Mouse (Mus musculus) frontal cortex, postnatal 25 days (tissue): ENCODE measurements around the gene Nr2c1.

ENCODE experiments used
- DNase-seq, 2 experiments: peaks; one replicate each; pipeline ENCODE4 v3.0.0; 2022; ENCODE audit warnings: low spot score in 2 of 2

The Nr2c1 gene

DNA sequence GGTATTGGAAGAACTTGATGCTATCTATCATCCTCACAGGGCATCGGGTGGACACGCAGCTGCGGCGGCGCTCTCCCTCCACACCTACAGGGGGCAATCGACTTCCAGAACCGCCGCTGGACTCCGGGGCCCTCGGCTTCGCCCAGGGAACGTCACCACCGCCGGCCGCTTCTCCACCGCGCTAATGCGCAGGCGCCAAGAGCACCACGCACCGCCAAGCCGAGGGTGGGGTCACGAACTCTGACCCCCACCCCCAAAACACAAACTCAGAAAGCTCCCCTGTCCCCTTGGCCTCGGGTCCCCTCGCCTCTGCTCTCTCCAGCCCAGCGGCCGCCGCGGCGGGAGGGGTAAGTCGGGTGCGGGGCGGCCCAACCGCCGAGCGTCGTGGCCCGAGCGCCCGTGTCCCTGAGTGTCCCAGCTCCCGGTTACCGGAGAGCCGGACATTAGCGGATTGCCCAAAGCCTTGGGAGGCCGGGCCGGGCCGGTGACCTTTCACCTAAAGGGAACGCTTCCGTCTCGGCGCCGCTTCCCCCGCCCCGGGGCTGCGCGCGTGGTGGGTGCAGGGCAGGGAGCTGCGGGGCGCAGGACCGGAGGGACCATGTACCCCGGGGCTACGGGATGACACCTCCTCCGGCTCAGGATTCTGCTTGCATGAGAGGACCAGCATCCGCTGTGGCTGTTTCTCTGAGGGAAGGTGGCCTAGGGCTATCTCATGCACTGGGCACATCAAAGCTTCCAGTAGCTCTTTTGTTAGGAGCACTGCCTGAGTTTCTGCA, at the start of gene Nr2c1:
Nr2c1 (plus strand) TSS at position 268 of the 776 bp plus-strand sequence.
- DNase-seq: peak; percentile 82 to 88

DNA sequence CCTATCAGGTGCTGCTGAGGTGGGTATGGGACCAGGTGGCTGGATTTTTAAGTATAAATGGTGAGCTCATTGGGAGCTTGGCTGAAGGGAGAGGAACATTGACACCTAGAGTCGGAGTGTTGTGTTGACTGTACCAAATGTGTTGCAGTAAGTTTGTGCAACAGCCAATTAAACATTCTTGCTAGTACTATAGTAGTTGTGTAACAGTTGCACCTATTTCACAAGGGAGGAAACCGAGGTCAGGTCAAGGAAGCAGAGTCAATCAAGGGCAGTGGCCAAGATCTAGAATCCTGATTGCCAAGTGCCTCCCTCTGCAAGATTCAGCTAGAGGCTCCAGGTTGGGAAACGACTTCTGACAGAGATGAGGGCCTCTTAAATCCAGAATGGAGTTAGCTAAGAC, 49.7 kb upstream of the Nr2c1 start:
- no peak for DNase-seq

DNA sequence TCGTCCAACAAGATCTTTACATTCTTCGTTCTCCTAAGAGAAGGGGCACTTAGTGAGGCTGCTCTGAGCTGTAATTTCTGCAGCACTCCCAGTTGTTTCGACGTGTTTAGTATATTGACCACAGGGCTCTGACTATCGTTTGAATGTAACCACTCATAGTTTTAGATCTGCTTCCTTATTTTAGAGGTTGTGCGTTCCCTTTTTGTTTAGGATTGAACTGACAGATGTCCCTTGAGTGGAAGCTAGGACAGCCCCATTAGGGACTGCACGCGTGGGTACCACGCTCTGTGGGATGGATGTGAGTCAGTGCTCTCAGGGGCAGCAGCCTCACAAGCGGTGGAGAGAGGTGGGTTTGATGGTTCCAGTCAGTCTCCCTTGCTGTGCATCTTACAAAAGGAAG, 42.3 kb upstream of the Nr2c1 start:
- DNase-seq: no peak

DNA sequence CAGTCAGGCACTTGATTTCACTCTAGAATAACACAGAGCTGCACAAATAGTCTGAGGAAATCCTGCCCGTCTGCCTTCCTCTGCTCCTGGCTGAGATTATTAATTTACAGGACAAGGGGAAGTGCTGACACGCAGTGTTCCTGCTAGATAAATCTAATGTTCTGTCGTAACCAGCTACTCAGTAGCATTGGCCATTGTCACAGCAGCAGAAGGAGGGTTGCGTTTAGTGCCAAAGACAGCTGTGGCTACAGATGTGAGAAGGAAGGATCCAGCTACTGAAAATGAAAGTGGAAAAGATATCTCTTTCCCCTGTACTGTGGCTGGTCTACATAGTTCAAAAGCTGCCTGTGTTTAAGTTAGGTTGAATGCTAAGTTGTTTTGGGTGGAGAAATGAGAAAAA, 40.7 kb upstream of the Nr2c1 start:
- no peak for DNase-seq

DNA sequence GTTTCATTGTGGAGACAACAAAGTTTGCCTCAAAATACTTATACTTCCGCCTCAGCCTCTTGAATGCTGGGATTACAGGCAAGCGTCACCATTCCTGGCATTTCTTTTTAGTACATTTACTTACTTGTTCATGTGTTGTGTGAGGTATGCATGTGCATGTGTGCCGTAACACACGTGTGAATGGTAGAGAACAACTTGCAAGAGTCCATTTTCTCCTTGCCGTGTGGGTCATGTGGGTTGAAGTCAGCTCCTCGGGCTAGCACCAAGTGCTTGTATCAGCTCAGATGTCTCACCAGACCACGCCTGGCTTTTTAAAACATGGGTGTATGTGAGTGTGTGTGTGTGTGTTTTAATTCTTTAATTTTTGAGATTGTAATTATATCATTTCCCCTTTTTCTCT, 40.2 kb upstream of the Nr2c1 start:
- no peak for DNase-seq

DNA sequence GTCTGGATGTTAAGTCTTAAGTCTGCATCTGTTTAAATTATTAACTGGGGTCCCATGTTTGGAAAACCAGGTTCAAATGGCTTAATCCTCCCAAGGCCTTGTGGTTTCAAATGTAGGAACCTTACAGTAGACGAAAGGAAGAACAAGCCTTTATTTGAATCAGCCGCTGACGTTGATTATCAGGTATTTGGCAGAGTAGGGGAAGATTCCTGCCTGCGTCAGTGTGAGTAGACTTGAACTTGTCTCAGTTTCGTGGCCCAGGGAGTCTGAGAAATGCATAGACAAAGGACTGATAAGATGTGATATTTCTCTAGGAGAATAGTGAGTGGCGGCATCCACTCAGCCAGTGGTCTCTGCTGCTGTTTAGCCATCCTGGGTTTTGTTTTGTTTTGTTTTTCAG, 39.0 kb upstream of the Nr2c1 start:
- no peak for DNase-seq

DNA sequence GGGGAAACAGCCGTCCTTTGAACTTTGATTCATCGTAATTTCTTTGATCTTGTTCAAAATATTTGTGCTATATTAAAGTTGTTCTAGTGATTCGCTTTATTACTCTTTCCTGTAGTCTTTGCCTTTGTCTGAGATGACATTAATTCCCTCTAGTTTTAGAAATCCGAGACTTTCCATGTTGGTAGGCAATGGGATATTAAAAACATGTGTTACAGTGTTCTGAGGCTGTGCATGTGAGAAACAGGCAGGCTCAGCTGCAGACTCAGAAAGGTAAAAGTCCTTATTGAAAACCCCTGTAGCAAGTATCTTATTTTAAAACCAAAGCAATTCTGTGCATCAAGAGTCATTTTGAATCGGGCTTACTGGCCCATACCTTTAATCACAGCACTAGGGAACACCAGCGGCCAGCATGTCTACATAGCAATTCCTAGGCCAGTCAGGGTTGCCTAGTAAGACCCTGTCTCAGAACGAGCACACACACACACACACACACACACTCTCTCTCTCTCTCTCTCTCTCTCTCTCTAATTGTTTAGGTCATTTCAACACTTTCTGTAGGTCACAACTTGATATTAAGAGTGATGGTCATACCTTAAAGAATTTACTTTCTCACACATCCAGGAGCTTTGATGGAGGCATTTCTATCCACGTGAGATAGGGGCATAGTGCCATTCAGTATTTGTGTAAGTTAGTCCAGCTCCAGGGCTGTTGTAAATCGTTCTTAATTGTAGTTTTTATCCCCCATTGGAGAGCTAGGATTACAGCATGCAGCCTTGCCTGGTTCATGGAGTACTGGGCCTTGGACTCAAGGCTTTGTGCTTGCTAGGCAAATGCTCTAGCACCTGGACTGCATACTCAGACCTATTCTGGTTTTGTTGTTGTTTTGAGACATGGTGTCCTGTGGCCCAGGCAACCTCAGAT, 36.7 kb upstream of the Nr2c1 start:
- DNase-seq: no peak

DNA sequence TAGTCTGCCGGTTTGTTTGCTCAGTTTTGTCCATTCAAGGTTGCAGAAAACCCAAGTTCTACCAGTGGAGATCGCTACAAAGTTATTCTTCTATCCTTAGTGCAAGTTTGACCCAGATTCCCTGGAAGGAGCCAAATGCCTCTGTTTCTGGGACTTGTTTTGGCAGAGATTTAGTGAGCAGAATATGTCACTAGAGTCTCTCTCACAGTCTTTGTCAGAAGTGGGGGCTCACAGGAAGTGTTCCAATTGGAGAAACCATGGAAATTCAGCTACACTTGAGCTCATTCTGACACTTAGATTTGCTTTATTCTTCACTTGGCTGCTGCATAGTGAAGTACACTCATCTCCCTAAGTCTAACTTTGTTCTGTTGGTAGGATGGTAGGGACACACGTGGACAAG, 35.6 kb upstream of the Nr2c1 start:
- DNase-seq: no peak

DNA sequence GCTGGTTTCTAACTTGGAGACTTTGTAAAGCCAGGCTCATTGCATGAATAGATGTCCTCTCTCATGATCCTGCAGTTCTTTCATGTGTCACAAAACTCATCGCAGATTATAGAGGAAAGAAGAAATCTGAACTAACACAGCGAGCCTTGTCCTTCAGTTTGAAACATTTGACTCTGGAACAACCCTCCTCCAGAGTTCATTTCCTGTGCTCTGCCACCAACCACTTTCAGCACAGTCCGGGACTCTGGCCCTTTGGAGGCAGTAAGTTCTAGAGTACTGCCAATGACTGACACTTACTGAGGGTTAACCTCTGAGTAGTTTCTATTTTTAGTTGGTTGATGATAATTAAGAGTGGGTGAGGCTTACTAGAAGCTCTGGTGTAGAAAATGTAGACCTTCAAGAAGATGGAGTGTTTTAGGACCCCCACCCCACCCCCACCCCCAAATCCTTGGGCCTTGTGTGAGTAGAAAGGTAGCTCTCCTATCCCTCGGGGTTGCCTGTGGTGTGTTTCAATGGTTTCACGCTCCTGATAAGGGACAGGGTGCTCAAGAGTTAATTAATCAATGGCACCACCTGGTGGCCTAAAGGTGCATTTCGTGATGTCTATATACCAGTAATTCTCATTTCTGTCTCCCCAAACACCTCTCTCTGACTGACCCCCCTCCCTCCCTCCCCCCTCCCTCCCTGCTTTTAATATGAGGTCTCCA, 31.8 kb upstream of the Nr2c1 start:
- peak; percentile 71 to 73 for DNase-seq

DNA sequence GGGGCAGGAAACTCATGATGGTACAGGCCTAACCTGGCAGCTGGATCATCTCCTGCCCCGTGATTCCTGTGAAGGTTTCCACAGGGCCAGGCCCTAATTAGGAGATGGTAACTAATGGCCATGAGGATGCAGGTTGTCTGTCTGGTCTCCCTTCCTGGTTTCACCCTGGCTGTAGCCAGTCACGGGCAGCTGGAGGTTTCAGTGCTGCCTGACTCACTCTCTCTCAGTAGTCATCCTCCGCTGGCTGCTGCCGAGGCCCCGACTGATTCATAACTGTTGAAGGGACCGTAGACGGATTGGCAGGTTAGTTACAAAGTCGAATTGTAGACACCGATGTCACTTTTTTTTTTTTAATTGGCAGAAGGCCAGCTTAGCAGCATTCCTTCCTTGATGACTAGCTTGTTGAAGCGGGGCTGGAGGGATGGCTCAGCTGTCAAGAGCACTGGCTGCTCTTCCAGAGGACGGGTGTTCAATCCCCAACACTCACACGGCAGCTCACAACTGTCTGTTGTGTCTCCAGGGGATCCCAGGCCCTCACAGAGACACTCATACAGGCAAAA, 31.0 kb upstream of the Nr2c1 start:
- DNase-seq: no peak

DNA sequence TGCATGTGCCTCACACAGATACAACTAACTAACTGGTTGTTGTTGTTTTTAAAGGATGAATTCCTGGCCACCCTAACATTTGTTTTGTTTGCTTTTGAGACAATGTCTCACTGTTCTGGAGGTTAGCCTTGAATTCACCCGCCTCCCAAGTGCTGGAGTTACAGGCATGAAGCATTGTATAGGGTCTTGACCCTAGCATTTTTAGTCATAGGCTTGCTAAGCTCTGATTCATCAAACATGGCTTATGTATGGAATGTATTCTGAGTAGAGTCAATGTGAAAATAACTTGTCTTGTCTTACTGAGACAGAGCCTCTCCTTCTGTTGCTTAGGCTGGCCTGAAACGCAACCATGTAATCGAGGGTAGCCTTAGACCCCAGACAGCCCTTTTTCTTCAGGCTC, 29.9 kb upstream of the Nr2c1 start:
- no peak for DNase-seq

DNA sequence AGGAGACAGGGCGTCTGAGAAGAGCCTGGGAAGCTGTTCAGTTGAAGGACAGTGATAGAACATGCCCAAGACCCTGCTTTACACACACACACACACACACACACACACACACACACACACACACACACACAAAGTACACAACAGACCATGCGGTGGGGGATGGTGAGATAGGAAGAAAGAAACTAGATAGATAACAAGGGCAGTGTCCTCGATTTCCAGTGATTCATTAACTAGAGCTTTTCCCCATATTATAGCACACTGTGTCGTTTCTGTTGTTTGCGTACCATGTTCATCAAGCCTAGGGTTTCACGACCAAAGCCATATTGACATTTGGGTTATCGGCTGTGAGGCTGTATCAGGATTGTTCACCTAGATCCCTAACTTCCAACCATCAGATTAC, 28.8 kb upstream of the Nr2c1 start:
- DNase-seq: no peak

DNA sequence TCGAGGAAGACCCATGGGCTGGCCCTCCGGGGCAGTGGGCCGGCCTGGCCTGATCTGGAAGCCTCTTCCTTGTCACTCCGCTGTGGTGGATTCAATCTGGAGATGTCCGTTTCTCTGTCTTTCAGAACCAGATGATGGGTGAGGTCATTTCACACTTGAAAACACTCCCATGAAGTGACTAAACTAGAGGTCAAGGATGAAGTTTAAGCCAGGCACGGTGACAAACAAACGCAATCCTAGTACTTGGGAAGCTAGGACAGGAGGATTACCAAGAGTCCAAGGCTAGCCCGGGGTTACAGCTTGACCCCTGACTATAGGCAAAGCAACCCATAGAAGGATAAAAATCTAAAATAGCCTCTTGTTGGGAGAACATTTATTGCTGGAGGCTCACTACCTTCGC, 27.1 kb upstream of the Nr2c1 start:
- DNase-seq: no peak

DNA sequence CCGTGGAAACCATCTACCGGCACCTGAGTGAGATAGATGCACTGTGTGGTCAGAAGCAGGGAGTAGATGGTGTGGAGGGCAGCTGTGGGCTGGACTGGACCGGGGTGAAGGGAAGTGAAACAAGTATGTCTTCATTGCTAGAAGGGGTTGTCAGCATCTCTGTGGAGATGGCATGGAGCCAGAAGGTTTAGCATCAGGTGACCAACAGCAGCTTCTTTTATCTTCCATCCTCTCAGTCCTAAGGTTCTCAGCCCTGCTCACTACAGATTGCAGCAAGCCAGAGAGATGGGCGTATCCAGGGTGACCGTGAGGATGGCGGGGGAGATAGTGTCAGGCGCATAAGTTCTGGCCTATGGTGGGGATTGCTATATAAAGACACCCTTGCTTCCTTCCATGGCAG, 25.2 kb upstream of the Nr2c1 start:
- no peak for DNase-seq

DNA sequence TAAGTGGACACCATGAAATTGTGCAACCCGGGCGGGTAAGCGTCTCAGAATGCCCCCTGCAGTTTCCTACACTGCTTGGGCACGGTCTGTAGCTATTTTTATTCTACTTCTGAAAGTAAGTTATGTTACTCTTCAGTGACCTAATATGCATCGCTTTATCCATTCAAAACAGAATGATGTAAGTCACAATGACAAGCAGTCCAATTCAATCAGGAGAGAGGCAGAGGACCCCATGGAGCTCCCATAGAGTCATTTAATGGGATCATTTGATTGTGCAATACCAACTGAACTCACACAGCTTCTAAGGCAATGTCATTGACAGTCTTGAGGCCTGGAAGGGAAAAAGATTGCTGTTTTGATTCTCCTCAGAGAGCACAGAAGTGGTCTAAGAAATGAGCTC, 24.2 kb upstream of the Nr2c1 start:
- no peak for DNase-seq

DNA sequence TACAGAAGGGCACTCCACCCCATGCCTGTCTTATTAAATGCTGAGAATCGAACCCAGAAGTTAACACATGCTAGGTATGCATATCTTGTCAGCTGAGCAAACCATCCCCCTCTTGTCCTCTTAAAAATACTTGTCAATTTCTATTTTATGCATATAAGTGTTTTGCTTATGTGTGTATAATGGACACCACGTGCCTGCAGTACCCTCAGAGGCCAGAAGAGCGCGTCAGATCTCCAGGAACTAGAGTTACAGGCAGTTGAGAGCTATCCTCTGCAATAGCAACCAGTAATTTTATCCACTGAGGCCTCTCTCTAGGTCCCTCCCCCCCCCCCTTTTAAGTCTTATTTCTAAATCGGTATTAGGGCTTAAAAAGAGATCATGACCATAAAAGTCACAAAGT, 23.4 kb upstream of the Nr2c1 start:
- DNase-seq: no peak

DNA sequence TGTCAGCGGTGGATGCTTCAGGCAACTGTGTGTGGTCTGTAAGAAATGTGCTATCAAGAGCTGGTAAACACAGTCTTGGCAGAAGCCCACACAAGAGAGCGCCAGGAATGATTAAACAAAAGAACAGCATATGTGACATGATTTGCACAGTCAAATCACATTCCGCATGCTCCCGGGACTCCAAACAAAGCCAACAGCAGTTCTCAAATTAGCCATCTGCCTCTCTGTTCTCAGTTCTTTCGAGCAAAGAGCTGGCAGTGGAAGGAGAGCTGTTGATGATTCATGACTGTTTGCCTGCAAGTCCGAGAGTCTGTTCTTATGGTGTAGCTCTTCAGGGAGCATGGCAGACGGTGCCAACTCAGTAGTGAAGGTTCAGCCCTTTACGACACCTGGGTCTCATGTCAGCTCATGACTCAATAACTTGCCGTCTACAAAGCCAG, 18.1 kb upstream of the Nr2c1 start:
- peak; percentile 20 to 41 for DNase-seq

DNA sequence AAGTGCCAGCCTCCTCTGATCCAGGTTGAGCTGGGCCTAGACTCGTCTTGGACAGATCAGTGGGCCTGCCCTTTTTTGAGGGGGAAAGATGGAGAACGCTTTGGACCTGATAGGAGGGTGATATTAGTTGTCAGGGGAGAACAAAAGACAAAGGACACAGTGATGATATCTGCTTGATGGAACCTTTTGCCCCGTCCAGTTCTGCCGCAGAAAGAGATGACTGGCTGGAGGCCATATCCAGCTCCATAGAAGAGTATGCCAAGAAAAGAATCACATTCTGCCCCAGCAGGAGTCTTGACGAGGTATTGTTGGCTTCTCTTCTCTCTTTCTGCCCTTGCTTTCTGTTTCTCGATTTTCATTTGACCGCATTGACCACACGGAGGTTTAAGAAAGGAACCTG, 14.7 kb upstream of the Nr2c1 start:
- no peak for DNase-seq

DNA sequence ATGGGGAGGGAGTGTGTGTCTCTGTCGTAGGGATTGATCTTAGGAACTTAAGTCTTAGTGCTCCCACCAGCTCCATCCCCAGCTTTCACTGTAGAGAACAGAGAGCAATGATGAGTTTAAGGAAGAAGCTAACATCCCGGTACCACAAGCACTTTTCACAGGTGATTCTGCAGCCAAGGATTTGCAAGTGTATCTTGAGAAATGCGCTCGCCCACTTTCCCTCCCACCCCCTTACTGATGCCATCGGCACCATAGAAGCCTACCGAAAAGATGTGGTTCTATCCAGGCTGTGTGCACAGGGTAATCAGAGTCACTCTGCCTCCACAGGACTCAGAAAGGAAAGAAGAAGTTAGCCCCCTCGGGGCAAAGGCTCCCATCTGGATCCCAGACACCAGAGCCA, 14.1 kb upstream of the Nr2c1 start:
- no peak for DNase-seq

DNA sequence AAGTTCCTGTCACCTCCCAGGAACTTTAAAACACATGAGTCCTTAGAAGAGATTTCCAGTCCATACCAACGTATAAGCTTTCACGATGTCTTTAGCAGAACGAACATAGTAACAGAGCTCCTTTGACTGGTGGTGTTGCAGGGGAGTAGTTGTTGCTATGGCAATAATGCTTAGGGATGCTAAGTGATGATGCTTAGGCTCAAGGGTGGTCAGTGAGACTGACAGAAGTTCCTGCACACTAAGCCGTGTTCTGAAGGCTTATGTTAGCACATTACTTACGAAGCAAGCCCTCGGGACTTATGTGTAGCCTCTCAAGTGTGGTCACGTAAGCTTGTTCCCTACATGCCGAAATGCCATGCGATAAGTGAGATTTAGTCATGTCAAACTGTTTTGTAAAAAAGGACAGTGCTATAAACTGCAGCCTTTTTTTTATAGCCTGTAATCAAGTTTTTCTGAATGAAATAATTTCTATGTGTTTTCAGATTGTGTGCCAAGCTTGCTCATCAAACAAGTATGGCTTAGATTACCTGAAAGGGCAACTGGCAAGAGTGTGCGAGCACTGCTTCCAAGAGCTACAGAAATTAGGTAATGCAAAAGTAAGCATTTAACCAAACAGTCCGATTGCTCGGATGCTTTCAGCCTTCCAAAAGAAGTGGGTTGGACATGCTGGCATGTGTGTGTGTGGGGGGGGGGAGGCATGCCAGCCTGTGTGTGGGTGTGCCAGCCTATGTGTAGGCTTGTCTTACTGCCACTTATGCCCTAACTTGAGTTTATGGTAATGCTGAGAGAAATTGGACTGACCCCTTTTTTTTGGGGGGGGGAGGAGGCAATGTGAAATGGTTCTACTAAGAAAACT, 13.1 kb upstream of the Nr2c1 start:
- DNase-seq: no peak

DNA sequence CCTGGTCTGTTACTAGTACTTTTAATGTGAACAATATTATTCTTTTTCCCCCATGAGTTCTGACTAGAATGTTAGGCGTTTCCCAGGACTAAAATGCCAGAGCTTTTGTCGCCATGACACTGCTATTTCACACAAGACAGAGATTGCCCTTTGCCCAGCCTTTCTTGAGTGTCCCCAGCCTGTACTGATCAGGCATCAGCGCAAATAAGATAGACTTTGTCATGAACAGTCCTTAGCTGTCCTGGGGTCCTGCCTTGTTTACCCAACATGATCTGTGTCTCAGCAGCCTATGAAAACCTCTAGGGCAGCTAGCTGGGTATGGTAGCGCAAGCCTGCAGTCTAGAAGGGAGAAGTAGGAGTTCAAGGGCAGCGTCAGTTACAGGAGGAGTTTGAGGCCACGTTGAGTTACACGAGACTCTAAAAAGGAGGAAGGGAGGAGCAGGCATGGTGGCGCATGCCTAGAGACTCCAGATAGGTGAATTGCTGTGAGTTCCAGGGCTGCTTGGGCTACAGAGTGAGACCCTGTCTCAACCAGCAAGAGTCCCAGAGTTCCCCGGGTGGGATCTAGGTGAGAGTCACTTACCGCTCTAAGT, 8.8 kb upstream of the Nr2c1 start:
- no peak for DNase-seq
